Mouse (Mus musculus): ENCODE data around the gene Doc2a. TPM values are rescaled to one million over a fixed set of nuclear protein-coding genes. Genes with fewer than 3 reads are reported as not detected.

The Doc2a gene
- total and polyA plus RNA-seq, 3 experiments: 2.3 TPM; not detected in 2

DNA sequence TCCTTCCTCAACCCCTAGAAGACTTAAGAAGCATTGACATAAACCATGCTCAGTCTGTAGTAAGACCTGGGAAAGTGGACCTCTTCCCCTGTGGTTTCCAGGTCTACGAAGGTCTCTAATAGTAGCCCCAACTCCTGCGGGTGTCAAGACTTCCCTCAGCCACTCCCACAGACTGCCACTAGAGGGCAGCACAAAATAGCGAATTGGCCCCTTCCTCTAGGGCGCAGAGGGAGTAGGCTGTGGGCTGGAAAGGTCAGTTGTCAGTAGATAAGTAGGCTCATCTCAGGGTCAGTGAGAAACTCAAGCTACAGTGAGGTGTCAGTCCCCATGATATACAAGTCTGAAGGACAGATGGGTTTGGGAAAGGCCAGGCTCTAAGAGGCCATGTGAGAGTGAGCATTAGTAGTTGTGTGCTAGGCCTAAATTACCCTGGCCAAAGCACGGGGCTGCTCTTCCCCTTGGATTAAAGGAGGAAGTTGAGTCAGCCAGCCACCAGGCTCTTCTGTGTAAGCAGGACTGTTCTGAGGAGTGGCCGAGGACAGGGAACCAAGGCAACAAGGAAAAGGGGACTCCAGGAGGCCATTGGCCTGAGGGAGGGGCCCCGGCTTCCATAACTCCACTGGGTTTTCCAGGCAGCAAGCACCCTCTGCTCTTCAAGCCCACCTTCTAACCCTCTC is 25.2 kb upstream of the Doc2a start (continued):
- TF ChIP-seq KAT2A (conservative IDR thresholded peaks at IDR 0.05; ENCODE audit: low read depth, low read length) (no peak), SMC3 (IDR thresholded peaks at IDR 0.05; ENCODE audit: low read depth, low read length) (peak; percentile 93), MAZ (IDR thresholded peaks at IDR 0.05; ENCODE audit: low read depth, low read length) (peak; percentile 85), EP300 (IDR thresholded peaks at IDR 0.05; ENCODE audit: low read depth in 1 of 2, low read length in 2 of 2) (0 out of 4 replicates have a peak, but pooled peaks of 1 of the 2 experiments have one; percentile 5), MYC (IDR thresholded peaks at IDR 0.05; ENCODE audit: low read depth, low read length) (no peak), ZKSCAN1 (IDR thresholded peaks at IDR 0.05; ENCODE audit: low read depth, low read length) (no peak), ZNF384 (IDR thresholded peaks at IDR 0.05; ENCODE audit: low read depth, low read length) (peak; percentile 28; the same call in 1 of the 2 replicates), GATA1 (IDR thresholded peaks at IDR 0.05; ENCODE audit: low read depth, low read length) (0 out of 2 replicates have a peak, but pooled peaks have one; percentile 10), ZC3H11A (IDR thresholded peaks at IDR 0.05; ENCODE audit: low read depth, low read length) (peak; percentile 83)

DNA sequence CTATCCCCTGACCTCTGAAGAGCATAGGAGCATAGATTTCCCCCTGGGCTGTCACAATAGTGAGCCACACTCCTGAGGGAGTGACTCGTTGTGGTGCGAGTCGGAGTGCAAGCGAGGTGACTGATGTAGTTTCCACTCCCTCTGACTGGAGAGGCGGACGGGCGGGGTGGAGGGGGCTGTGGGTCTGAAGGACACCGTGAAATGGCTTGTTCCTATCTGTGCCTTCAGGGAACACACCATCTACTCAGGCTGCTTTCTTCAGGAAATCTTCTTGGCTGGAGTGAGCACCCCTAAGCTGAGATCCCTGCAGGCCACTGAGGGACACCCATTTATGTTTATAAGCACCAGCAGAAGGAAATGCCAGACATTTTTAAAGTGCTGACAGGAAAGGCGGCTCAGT is 24.5 kb upstream of the Doc2a start:
- TF ChIP-seq CHD1 (IDR thresholded peaks at IDR 0.05; ENCODE audit: low read depth, low read length): no peak
- no peak for TF ChIP-seq POLR2AphosphoS5 (IDR thresholded peaks at IDR 0.05; ENCODE audit: borderline replicate concordance, low read depth, low read length)
- TF ChIP-seq USF2 (IDR thresholded peaks at IDR 0.05; ENCODE audit: borderline replicate concordance in 1 of 2, insufficient read depth in 1 of 2, low read depth in 1 of 2, low read length in 2 of 2): no peak
- TF ChIP-seq POLR2A (IDR thresholded peaks at IDR 0.05; ENCODE audit: control insufficient read depth in 1 of 2, insufficient read depth in 1 of 2, low read depth in 1 of 2, low read length in 2 of 2, poor library complexity in 1 of 2): no peak
- TF ChIP-seq EP300 (IDR thresholded peaks at IDR 0.05; ENCODE audit: low read depth in 1 of 2, low read length in 2 of 2): no peak
- TF ChIP-seq MYB (IDR thresholded peaks at IDR 0.05; ENCODE audit: low read depth, low read length): no peak
- no peak for TF ChIP-seq UBTF (IDR thresholded peaks at IDR 0.05; ENCODE audit: borderline replicate concordance, insufficient read depth, low read depth, low read length)
- TF ChIP-seq E2F4 (IDR thresholded peaks at IDR 0.05; ENCODE audit: borderline replicate concordance, low read depth, low read length): no peak
- TF ChIP-seq CHD2 (IDR thresholded peaks at IDR 0.05; ENCODE audit: low read length): no peak
- TF ChIP-seq USF1 (IDR thresholded peaks at IDR 0.05; ENCODE audit: low read depth, low read length): no peak
- no peak for TF ChIP-seq NELFE (IDR thresholded peaks at IDR 0.05; ENCODE audit: low read depth, low read length)
- no peak for TF ChIP-seq MAFK (IDR thresholded peaks at IDR 0.05; ENCODE audit: borderline replicate concordance, low read depth, low read length)
- no peak for TF ChIP-seq SMC3 (IDR thresholded peaks at IDR 0.05; ENCODE audit: low read depth, low read length)
- TF ChIP-seq MAX (IDR thresholded peaks at IDR 0.05; ENCODE audit: low read length): no peak
- TF ChIP-seq MEF2A (IDR thresholded peaks at IDR 0.05; ENCODE audit: extremely low read depth, insufficient replicate concordance, low read depth, low read length, poor library complexity, severe bottlenecking): no peak
- Histone ChIP-seq H3K27me3 (ENCODE audit: control insufficient read depth in 1 of 2, insufficient read depth in 2 of 2, low read length in 2 of 2) (no peaks in the 10 kb centered on the region), H3K4me3 (ENCODE audit: control insufficient read depth in 1 of 2, insufficient read depth in 1 of 2, low read depth in 2 of 2, low read length in 2 of 2) (no peak overlapping the region), H3K36me3 (ENCODE audit: control insufficient read depth in 1 of 2, insufficient read depth in 2 of 2, low read length in 2 of 2) (no peaks in the 10 kb centered on the region), H3K4me1 (ENCODE audit: control insufficient read depth in 1 of 2, insufficient read depth in 2 of 2, low read length in 2 of 2) (peaks cover 2 to 8% of the 10 kb centered on the region in 2 experiments; a peak in 2 of 4 replicates), H3K27ac (ENCODE audit: control insufficient read depth, low read depth, low read length) (no peak overlapping the region), H3K9me3 (replicated peaks; ENCODE audit: insufficient read depth, low read length) (no peaks in the 10 kb centered on the region), H3K79me2 (ENCODE audit: control insufficient read depth, insufficient read depth, low read length, poor library complexity) (no peaks in the 10 kb centered on the region), H3K9ac (ENCODE audit: control insufficient read depth, low read depth, low read length, poor library complexity, severe bottlenecking) (no peak overlapping the region)
- no peak for DNase-seq (ENCODE audit: low read depth, low spot score)

Data from MEL (cell line).